Mouse (Mus musculus): Measurements from ENCODE around the gene Cntn4.

Cntn4 gene

GRCm38 (mm10) chr6:106454131-106454838 is 776.8 kb downstream of the Cntn4 start:
- in situ Hi-C loops (cut with MboI, MseI) = loop anchor here in 1 of 2 experiments (10.0 kb wide), 2 partner anchors 359 to 539 kb away; no protein-coding TSS in a partner anchor

- in situ Hi-C loops (cut with MboI, MseI) = loop anchor here in 1 of 2 experiments (10.0 kb wide), 2 partner anchors 361 to 541 kb away; no protein-coding TSS in a partner anchor
These were observed 778.2 kb downstream of the Cntn4 start for GRCm38 (mm10) chr6:106455616-106456015.

GRCm38 (mm10) chr6:106458166-106458565 is 780.7 kb downstream of the Cntn4 start:
- in situ Hi-C loops (cut with MboI, MseI) = loop anchor here in 1 of 2 experiments (10.0 kb wide), 2 partner anchors 363 to 543 kb away; no protein-coding TSS in a partner anchor

- in situ Hi-C loops (cut with MboI, MseI) = no loop called here
These were observed 784.9 kb downstream of the Cntn4 start for GRCm38 (mm10) chr6:106462403-106462802.

- in situ Hi-C loops (cut with MboI, MseI) = no loop called here
These were observed 786.4 kb downstream of the Cntn4 start for GRCm38 (mm10) chr6:106463857-106464256.

GRCm38 (mm10) chr6:106465766-106466165 is 788.3 kb downstream of the Cntn4 start:
- in situ Hi-C loops (cut with MboI, MseI) = no loop called here

GRCm38 (mm10) chr6:106466267-106467029 is 789.0 kb downstream of the Cntn4 start:
- in situ Hi-C loops (cut with MboI, MseI) = no loop called here

GRCm38 (mm10) chr6:106471840-106472608 is 794.6 kb downstream of the Cntn4 start:
- in situ Hi-C loops (cut with MboI, MseI) = no loop called here

- in situ Hi-C loops (cut with MboI, MseI) = no loop called here
These were observed 796.4 kb downstream of the Cntn4 start for GRCm38 (mm10) chr6:106473871-106474270.

- in situ Hi-C loops (cut with MboI, MseI) = no loop called here
These were observed 804.1 kb downstream of the Cntn4 start for GRCm38 (mm10) chr6:106481533-106481932.

GRCm38 (mm10) chr6:106496303-106496702 is 818.8 kb downstream of the Cntn4 start:
- in situ Hi-C loops (cut with MboI, MseI) = no loop called here

GRCm38 (mm10) chr6:106499166-106499565 is 821.7 kb downstream of the Cntn4 start:
- in situ Hi-C loops (cut with MboI, MseI) = no loop called here

GRCm38 (mm10) chr6:106503961-106504360 is 826.5 kb downstream of the Cntn4 start:
- in situ Hi-C loops (cut with MboI, MseI) = loop anchor here in 1 of 2 experiments (10.0 kb wide), 1 partner anchor 1111 kb away; no protein-coding TSS in a partner anchor

GRCm38 (mm10) chr6:106520367-106520766 is 842.9 kb downstream of the Cntn4 start:
- in situ Hi-C loops (cut with MboI, MseI) = no loop called here

- in situ Hi-C loops (cut with MboI, MseI) = no loop called here
These were observed 866.0 kb downstream of the Cntn4 start for GRCm38 (mm10) chr6:106543500-106543899.

GRCm38 (mm10) chr6:106561649-106562048 is 884.2 kb downstream of the Cntn4 start:
- in situ Hi-C loops (cut with MboI, MseI) = no loop called here

- in situ Hi-C loops (cut with MboI, MseI) = no loop called here
These were observed 887.9 kb downstream of the Cntn4 start for GRCm38 (mm10) chr6:106565316-106565715.

GRCm38 (mm10) chr6:106565769-106566459 is 888.5 kb downstream of the Cntn4 start:
- in situ Hi-C loops (cut with MboI, MseI) = no loop called here

- in situ Hi-C loops (cut with MboI, MseI) = no loop called here
These were observed 889.6 kb downstream of the Cntn4 start for GRCm38 (mm10) chr6:106566929-106567621.

GRCm38 (mm10) chr6:106580124-106580523 is 902.7 kb downstream of the Cntn4 start:
- in situ Hi-C loops (cut with MboI, MseI) = no loop called here

Measured in T-helper 17 cell (primary cell).